Mouse (Mus musculus) C2C12 (cell line): ENCODE data around the gene Stip1.

Experiments
- CTCF ChIP-seq: IDR thresholded peaks from one replicate; pipeline ENCODE4 v1.5.1; 2011; ENCODE audit not compliant: control insufficient read depth, insufficient read depth, insufficient read length
- MAX ChIP-seq: IDR thresholded peaks from one replicate; pipeline ENCODE4 v1.6.1; 2011; ENCODE audit warnings: mild to moderate bottlenecking, control low read depth

DNA sequence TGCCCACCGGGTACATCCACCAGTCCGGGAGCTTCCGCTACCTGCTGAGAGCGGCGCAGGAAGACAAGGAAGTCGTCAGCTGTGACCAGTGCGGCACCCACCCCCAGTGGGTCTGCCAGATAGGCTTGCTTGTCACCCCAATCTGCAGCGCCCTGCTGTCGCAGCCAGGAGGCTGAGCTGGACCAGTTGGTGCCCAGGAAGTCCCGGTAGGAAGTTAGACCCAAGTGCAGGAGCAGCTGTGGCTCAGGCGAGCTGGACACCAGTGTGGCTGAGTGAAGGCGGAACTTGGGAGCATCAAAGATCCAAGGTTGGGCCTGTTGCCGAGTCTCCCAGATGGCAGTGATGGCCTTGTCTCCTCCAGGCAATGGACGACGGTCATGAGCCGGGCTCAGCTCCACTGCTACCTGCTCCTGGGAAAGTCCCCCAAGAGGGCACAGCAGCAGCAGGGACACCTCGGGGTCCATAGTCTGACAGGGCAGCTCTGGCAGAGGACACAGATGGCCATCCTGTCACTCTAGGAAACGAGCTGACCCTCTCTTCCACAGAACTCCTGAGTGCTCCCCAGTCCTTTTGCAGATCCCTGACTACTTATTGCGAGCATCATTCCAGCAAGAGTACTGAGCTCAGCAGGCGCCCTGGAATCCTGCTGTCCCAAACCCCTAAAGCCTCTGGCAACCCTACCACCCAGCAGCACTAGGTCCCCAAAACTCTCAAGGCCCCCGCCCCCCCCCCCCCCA lies 44.3 kb downstream of the Stip1 start:
- TF ChIP-seq CTCF: no peak
- no peak for TF ChIP-seq MAX
